Mouse (Mus musculus) ES-Bruce4 (cell line): ENCODE measurements around the gene Gm10972.

Experiments
- CTCF ChIP-seq: IDR thresholded peaks from one replicate; pipeline ENCODE4 v1.8.1; 2011; ENCODE audit warnings: low read depth, low read length
- EP300 ChIP-seq: IDR thresholded peaks from 2 replicates; pipeline ENCODE4 v1.6.1; 2011; ENCODE audit warnings: low read depth, low read length; ENCODE audit not compliant: insufficient read depth
- POLR2A ChIP-seq: IDR thresholded peaks from one replicate; pipeline ENCODE4 v1.8.1; 2011; ENCODE audit warnings: low read length; ENCODE audit not compliant: insufficient read depth

GRCm38 (mm10) chr3:94597224-94597779, 45.6 kb upstream of the Gm10972 start:
- TF ChIP-seq POLR2A (no peak), EP300 (no peak), CTCF (no peak)
